Mouse (Mus musculus): ENCODE measurements around the gene Ubac1. TPM values are rescaled to one million over a fixed set of nuclear protein-coding genes. Genes with fewer than 3 reads are reported as not detected.
A peak's percentile ranks its signal among the peaks of the same experiment; 100 is the strongest.

The Ubac1 gene
- polyA plus RNA-seq, 1 experiment from 2014 or later: 104 TPM

- Histone ChIP-seq H3K9me3 (no peaks in the 10 kb centered on the region), H3K4me3 (replicated peaks) (peak overlapping the region; percentile 86), H3K4me1 (replicated peaks) (peaks cover 29% of the 10 kb centered on the region), H3K27me3 (no peaks in the 10 kb centered on the region), H3K4me2 (replicated peaks) (peak overlapping the region; percentile 99), H3K27ac (peak overlapping the region; percentile 82), H3K36me3 (0 out of 2 replicates have a peak, but pooled peaks cover 4% of the 10 kb centered on the region), H3K9ac (replicated peaks) (peak overlapping the region; percentile 85)
- 3% methylated on average over 38 of the region's 38 CpGs for WGBS
- no peak; the same call in none of the 2 replicates for ATAC-seq
Measured at GRCm38 (mm10) chr2:26020714-26021560, 610 bp downstream of the Ubac1 start.

- 89% methylated on average over 3 of the region's 3 CpGs for WGBS
- no peak overlapping the region for H3K4me3 ChIP-seq (replicated peaks)
- H3K9me3 ChIP-seq: no peaks in the 10 kb centered on the region
- no peak for ATAC-seq
- H3K27ac ChIP-seq: no peak overlapping the region
- peaks cover 14% of the 10 kb centered on the region for H3K36me3 ChIP-seq
- H3K27me3 ChIP-seq: no peaks in the 10 kb centered on the region
- no peak overlapping the region for H3K9ac ChIP-seq (replicated peaks)
- H3K4me2 ChIP-seq (replicated peaks): peak overlapping the region; percentile 99; the same call in 1 of the 2 replicates
- H3K4me1 ChIP-seq (replicated peaks): peaks cover 29% of the 10 kb centered on the region
Measured at GRCm38 (mm10) chr2:26019923-26020322, 1.6 kb downstream of the Ubac1 start.

GRCm38 (mm10) chr2:26017326-26017725 lies 4.2 kb downstream of the Ubac1 start:
- Histone ChIP-seq H3K27me3 (no peaks in the 10 kb centered on the region), H3K9ac (replicated peaks) (no peak overlapping the region), H3K4me1 (replicated peaks) (peaks cover 29% of the 10 kb centered on the region), H3K36me3 (peaks cover 38% of the 10 kb centered on the region), H3K4me3 (replicated peaks) (no peak overlapping the region), H3K27ac (no peak overlapping the region), H3K4me2 (replicated peaks) (no peak overlapping the region), H3K9me3 (no peaks in the 10 kb centered on the region)
- no peak for ATAC-seq
- 80% methylated on average over 4 of the region's 4 CpGs for WGBS

- no peak for ATAC-seq
- H3K9ac ChIP-seq (replicated peaks): no peak overlapping the region
- no peak overlapping the region for H3K27ac ChIP-seq
- peaks cover 74% of the 10 kb centered on the region for H3K36me3 ChIP-seq
- no peaks in the 10 kb centered on the region for H3K27me3 ChIP-seq
- no peak overlapping the region for H3K4me3 ChIP-seq (replicated peaks)
- H3K4me1 ChIP-seq (replicated peaks): peaks cover 9% of the 10 kb centered on the region
- H3K4me2 ChIP-seq (replicated peaks): no peak overlapping the region
- H3K9me3 ChIP-seq: no peaks in the 10 kb centered on the region
- WGBS: 97% methylated on average over 3 of the region's 3 CpGs
Measured at GRCm38 (mm10) chr2:26013674-26014073, 7.9 kb downstream of the Ubac1 start.

- ATAC-seq: no peak
- H3K4me3 ChIP-seq (replicated peaks): no peak overlapping the region
- H3K27ac ChIP-seq: no peak overlapping the region
- no peak overlapping the region for H3K4me2 ChIP-seq (replicated peaks)
- WGBS: 80% methylated on average over 1 of the region's 1 CpGs
- no peaks in the 10 kb centered on the region for H3K4me1 ChIP-seq (replicated peaks)
- H3K36me3 ChIP-seq: peaks cover 97% of the 10 kb centered on the region
- H3K9me3 ChIP-seq: no peaks in the 10 kb centered on the region
- H3K9ac ChIP-seq (replicated peaks): no peak overlapping the region
- no peaks in the 10 kb centered on the region for H3K27me3 ChIP-seq
Measured at GRCm38 (mm10) chr2:26011420-26011819, 10.1 kb downstream of the Ubac1 start.

GRCm38 (mm10) chr2:26002001-26002400 lies 19.5 kb downstream of the Ubac1 start:
- H3K4me2 ChIP-seq (replicated peaks): no peak overlapping the region
- H3K27ac ChIP-seq: no peak overlapping the region
- no peaks in the 10 kb centered on the region for H3K9me3 ChIP-seq
- H3K9ac ChIP-seq (replicated peaks): no peak overlapping the region
- no peak for ATAC-seq
- H3K4me3 ChIP-seq (replicated peaks): no peak overlapping the region
- no peaks in the 10 kb centered on the region for H3K27me3 ChIP-seq
- peaks cover 92% of the 10 kb centered on the region for H3K36me3 ChIP-seq
- WGBS: 94% methylated on average over 2 of the region's 2 CpGs
- H3K4me1 ChIP-seq (replicated peaks): no peaks in the 10 kb centered on the region

GRCm38 (mm10) chr2:26001136-26001535 lies 20.4 kb downstream of the Ubac1 start:
- H3K27me3 ChIP-seq: no peaks in the 10 kb centered on the region
- H3K27ac ChIP-seq: no peak overlapping the region
- ATAC-seq: no peak
- WGBS: 95% methylated on average over 5 of the region's 5 CpGs
- no peak overlapping the region for H3K4me2 ChIP-seq (replicated peaks)
- H3K9ac ChIP-seq (replicated peaks): no peak overlapping the region
- peaks cover 92% of the 10 kb centered on the region for H3K36me3 ChIP-seq
- H3K4me3 ChIP-seq (replicated peaks): no peak overlapping the region
- no peaks in the 10 kb centered on the region for H3K4me1 ChIP-seq (replicated peaks)
- no peaks in the 10 kb centered on the region for H3K9me3 ChIP-seq

GRCm38 (mm10) chr2:25997716-25998115 lies 23.8 kb downstream of the Ubac1 start:
- H3K9me3 ChIP-seq: no peaks in the 10 kb centered on the region
- no peaks in the 10 kb centered on the region for H3K4me1 ChIP-seq (replicated peaks)
- no peak overlapping the region for H3K4me3 ChIP-seq (replicated peaks)
- no peak overlapping the region for H3K9ac ChIP-seq (replicated peaks)
- no peak overlapping the region for H3K27ac ChIP-seq
- H3K4me2 ChIP-seq (replicated peaks): no peak overlapping the region
- ATAC-seq: no peak
- no peaks in the 10 kb centered on the region for H3K27me3 ChIP-seq
- 92% methylated on average over 3 of the region's 3 CpGs for WGBS
- peaks cover 64% of the 10 kb centered on the region for H3K36me3 ChIP-seq

- peaks cover 39% of the 10 kb centered on the region for H3K36me3 ChIP-seq
- H3K27me3 ChIP-seq: no peaks in the 10 kb centered on the region
- H3K4me3 ChIP-seq (replicated peaks): no peak overlapping the region
- H3K4me2 ChIP-seq (replicated peaks): no peak overlapping the region
- no peaks in the 10 kb centered on the region for H3K9me3 ChIP-seq
- H3K27ac ChIP-seq: no peak overlapping the region
- 86% methylated on average over 3 of the region's 3 CpGs for WGBS
- H3K9ac ChIP-seq (replicated peaks): no peak overlapping the region; the same call in 1 of the 2 replicates
- H3K4me1 ChIP-seq (replicated peaks): no peaks in the 10 kb centered on the region
- ATAC-seq: no peak
Measured at GRCm38 (mm10) chr2:25994791-25995190, 26.8 kb downstream of the Ubac1 start.

- H3K27ac ChIP-seq: no peak overlapping the region
- WGBS: 81% methylated on average over 2 of the region's 2 CpGs
- no peaks in the 10 kb centered on the region for H3K27me3 ChIP-seq
- H3K4me1 ChIP-seq (replicated peaks): no peaks in the 10 kb centered on the region
- H3K9ac ChIP-seq (replicated peaks): no peak overlapping the region
- no peaks in the 10 kb centered on the region for H3K9me3 ChIP-seq
- H3K36me3 ChIP-seq: peaks cover 17% of the 10 kb centered on the region
- no peak overlapping the region for H3K4me3 ChIP-seq (replicated peaks)
- no peak for ATAC-seq
- no peak overlapping the region for H3K4me2 ChIP-seq (replicated peaks)
Measured at GRCm38 (mm10) chr2:25992285-25992684, 29.3 kb downstream of the Ubac1 start.

- H3K27me3 ChIP-seq: no peaks in the 10 kb centered on the region
- no peaks in the 10 kb centered on the region for H3K9me3 ChIP-seq
- H3K4me2 ChIP-seq (replicated peaks): no peak overlapping the region
- peaks cover 3% of the 10 kb centered on the region; the same call in 1 of the 2 replicates for H3K4me1 ChIP-seq (replicated peaks)
- no peak overlapping the region for H3K27ac ChIP-seq
- ATAC-seq: no peak
- no peaks in the 10 kb centered on the region for H3K36me3 ChIP-seq
- 91% methylated on average over 1 of the region's 1 CpGs for WGBS
- H3K9ac ChIP-seq (replicated peaks): no peak overlapping the region
- no peak overlapping the region for H3K4me3 ChIP-seq (replicated peaks)
Measured at GRCm38 (mm10) chr2:25989651-25990050, 31.9 kb downstream of the Ubac1 start.

GRCm38 (mm10) chr2:25987817-25988216 lies 33.7 kb downstream of the Ubac1 start:
- no peaks in the 10 kb centered on the region for H3K9me3 ChIP-seq
- H3K27ac ChIP-seq: no peak overlapping the region
- H3K4me1 ChIP-seq (replicated peaks): peaks cover 11% of the 10 kb centered on the region
- H3K36me3 ChIP-seq: no peaks in the 10 kb centered on the region
- ATAC-seq: no peak
- no peak overlapping the region for H3K9ac ChIP-seq (replicated peaks)
- no peak overlapping the region for H3K4me3 ChIP-seq (replicated peaks)
- H3K4me2 ChIP-seq (replicated peaks): no peak overlapping the region
- no peaks in the 10 kb centered on the region for H3K27me3 ChIP-seq
- 93% methylated on average over 6 of the region's 6 CpGs for WGBS
